Mouse (Mus musculus) gastrocnemius, adult 2 months (tissue): Measurements from ENCODE around the gene Ptprc. TPM values are rescaled to one million over a fixed set of nuclear protein-coding genes. Genes with fewer than 3 reads are reported as not detected.
A peak's percentile ranks its signal among the peaks of the same experiment; 100 is the strongest.

ENCODE experiments used
- DNase-seq: peaks from one replicate; pipeline ENCODE4 v3.0.0; 2022
- H3K27ac ChIP-seq: fragments of 200-600 bp; 2 replicates; pipeline ENCODE4 v1.8.1; 2022; ENCODE audit warnings: mild to moderate bottlenecking
- H3K4me3 ChIP-seq: fragments of 200-600 bp; 2 replicates; pipeline ENCODE4 v1.8.1; 2022; ENCODE audit warnings: mild to moderate bottlenecking, moderate library complexity
- CTCF ChIP-seq: fragments of 200-600 bp; IDR thresholded peaks from 2 replicates; pipeline ENCODE4 v1.8.1; 2022; ENCODE audit warnings: antibody characterized with exemption, mild to moderate bottlenecking, moderate library complexity
- intact Hi-C: fragments of 180-260 bp; cut with DNase I; formaldehyde crosslinking; loops from one replicate; pipeline ENCODE4 v1.15.1; 2025
- long read RNA-seq, 2 experiments: library from polyadenylated mRNA; stranded (forward); transcript quantifications; one replicate each; pipeline ENCODE4 v2.0.0; 2021
- total RNA-seq, 2 experiments: library from RNA; stranded (reverse); gene quantifications; 2 replicates each; pipeline ENCODE4 v1.2.3; 2021

Ptprc gene
- 1 to 10 TPM in 1 of 2 experiments, under 1 TPM in 1; 0.97 to 1.4 TPM for total RNA-seq
- long read RNA-seq, experiment 1, full-length matches to known transcripts = 1 of 1 reads
- long read RNA-seq, experiment 1, partial matches to known transcripts = 0 of 1 reads
- long read RNA-seq, experiment 1, other reads (novel, unspliced or antisense) = 0 of 1 reads
- long read RNA-seq, experiment 2, partial matches to known transcripts = 1 of 2 reads
- long read RNA-seq, experiment 2, other reads (novel, unspliced or antisense) = 1 of 2 reads

DNA sequence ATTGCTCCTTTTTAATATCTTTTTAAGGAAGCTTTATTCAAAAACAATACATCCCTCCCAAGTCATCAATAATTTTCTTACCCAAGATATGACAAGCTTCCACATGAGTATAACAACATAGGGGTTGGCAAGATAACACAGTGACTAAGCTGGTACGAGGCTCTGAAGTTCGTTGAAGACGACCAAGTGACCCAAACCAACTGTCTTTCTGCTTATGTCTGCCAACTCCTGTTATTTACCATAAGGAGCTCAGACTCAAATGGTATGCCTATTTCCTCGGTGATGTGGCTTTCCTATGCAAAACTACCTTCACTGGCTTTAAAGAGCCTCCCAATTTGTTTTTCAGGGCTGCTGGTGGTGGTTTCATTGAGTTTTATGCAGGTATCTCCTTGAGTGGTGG lies at the start of gene Ptprc:
Gene Ptprc, minus strand, starts transcription at position 215 of the 400 bp plus-strand sequence.
- peak within 1 kb of the TSS; percentile 13 for H3K4me3 ChIP-seq
- DNase-seq = no peak
- no peak within 1 kb of the TSS for H3K27ac ChIP-seq
- TF ChIP-seq CTCF = no peak
- intact Hi-C loops = no loop called here

DNA sequence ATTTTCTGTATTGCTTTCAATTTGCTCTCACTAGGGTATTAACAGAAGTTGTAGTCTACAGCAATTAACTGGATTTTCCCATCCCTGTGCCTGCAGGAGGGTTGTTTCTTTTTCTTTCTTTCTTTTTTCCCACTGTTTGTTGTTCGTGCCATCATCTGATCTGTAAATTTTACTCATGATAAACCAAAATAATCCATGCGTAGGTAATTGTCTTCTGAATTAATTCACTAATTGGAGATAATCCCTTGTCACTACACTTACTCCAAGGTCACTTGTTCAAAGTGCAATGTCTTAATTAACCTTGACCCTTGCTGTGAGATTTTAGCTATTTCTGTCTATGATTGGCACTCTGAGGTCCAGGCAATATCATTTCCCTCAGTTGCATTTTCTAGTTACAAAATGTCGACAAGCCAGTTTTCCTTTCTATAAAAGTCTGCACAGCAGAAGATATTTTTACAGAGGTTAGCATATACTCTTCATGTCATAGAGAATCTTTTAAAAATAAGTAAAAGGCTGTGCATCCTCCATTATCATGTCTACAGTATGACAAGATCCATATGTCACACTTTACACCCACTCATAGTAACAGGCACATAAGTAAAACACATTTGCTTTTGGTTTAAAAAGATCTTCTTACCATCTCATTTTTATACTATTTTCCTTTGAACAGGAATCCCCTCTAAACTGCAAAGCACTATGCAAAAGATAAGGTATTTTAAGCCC lies 39.4 kb upstream of the Ptprc start:
- TF ChIP-seq CTCF = no peak
- intact Hi-C loops = no loop called here
- DNase-seq = no peak
- Histone ChIP-seq H3K4me3 (no peak overlapping the region), H3K27ac (no peak overlapping the region)

DNA sequence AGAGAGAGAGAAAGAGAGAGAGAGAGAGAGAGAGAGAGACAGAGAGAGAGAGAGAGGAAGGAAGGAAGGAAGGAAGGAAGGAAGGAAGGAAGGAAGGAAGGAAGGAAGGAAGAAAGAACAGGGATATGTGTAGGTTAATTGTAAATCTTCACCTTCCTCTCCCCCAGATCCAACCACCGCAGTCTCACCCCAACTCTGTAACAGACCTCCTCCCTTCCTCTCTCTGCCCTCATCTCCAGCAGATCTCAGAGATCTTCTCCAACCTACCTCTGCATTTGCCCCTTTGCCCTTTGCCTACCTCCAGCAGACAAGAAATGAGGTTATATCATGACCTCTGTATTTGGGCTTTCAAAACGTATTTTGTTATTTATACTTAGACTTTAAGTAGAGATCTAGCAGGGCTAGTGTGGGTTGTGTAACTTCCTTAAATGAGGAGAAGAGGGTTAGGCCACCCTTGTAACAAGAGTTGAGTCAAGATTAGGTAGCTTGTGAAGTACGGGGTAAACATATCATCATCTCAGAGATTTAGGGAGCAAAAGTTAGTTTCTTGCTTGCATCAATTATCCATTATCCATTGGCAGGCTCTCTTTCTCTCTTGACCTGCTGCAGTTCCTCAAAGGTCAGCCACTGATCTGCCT lies 35.0 kb upstream of the Ptprc start:
- intact Hi-C loops = no loop called here
- DNase-seq = no peak
- H3K4me3 ChIP-seq = no peak overlapping the region
- H3K27ac ChIP-seq = no peak overlapping the region
- TF ChIP-seq CTCF = no peak

DNA sequence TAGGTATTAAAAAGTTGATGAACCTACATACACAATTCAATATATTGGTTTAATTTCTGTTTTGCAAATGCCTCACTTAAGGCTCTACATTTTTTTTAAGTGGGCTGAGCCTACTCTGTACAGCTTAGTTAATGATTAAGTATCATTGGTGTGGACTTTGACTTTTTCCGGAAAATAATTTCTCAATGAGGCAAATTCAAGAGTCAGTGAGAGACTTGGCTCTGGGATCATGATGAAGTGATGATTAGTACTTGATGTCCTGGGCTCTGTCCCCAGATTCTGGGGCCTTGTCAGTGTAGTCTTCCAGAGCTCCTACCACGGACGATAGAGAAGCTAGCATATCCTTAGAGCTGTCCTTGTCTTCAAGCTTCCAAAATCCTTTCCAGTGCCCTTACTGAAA lies 34.2 kb upstream of the Ptprc start:
- no peak for TF ChIP-seq CTCF
- intact Hi-C loops = no loop called here
- no peak for DNase-seq
- Histone ChIP-seq H3K27ac (no peak overlapping the region), H3K4me3 (no peak overlapping the region)

DNA sequence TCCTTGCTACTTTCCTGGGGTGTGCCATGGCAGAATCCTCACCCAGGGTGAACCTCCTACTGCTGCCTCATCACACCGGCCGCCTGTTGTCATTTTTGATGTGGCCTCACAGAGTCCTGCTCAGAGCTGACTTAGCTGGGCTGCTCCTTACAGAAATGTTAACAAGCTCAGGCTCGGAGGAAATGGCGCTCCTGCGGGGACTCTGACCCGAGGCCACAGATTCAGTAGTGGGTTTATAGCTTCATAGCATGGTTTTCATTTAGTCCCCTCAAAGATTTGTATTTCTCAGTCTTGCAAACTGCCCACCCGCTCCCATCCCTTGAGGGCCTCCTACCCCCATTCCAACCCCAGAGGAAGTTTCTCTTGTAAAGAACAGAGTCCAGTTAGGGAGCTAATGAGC lies 30.5 kb upstream of the Ptprc start:
- no peak for TF ChIP-seq CTCF
- Histone ChIP-seq H3K4me3 (no peak overlapping the region), H3K27ac (no peak overlapping the region)
- intact Hi-C loops = no loop called here
- DNase-seq = no peak

DNA sequence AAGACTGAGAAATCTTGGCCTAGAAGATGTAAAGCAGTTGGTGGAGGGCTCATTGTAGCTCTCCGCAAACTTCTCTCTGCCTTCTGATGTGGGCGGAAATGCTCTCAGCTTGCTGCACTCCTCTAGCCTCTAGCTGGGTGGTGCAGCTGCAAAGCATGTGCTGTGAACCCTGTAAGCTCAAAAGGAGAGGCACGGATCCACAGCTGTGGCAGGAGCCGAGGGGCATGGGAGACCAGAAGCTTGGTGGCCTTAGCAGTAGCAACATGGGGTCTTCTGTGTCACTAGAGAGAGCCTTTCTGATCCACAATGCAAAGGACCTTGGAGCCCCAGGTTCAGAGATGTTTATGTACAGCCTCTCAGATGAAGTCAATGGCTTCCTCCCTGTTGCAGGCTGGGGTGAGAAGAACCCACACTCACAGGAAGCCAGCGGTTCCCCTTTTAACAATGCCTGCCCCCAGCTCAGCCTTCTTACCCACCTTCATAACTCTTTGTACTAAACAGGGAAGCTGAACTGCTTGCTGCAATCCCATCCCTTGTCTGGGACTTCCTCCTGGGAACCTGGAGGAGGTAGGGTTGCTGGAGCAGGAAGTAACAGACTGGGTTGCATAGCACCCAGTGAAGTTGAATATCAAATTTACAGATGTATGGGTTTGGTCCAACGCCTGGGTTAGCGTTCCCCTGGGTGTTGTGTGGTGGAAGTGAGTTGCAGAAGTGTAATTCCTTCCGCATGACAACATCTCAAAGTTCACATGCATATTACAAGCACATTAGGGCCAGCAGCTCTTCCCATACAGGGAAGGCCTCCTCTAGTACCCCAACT lies 16.4 kb upstream of the Ptprc start:
- Histone ChIP-seq H3K27ac (no peak overlapping the region; the same call in 1 of the 2 replicates), H3K4me3 (no peak overlapping the region)
- no peak for TF ChIP-seq CTCF
- DNase-seq = peak; percentile 13
- intact Hi-C loops = no loop called here

DNA sequence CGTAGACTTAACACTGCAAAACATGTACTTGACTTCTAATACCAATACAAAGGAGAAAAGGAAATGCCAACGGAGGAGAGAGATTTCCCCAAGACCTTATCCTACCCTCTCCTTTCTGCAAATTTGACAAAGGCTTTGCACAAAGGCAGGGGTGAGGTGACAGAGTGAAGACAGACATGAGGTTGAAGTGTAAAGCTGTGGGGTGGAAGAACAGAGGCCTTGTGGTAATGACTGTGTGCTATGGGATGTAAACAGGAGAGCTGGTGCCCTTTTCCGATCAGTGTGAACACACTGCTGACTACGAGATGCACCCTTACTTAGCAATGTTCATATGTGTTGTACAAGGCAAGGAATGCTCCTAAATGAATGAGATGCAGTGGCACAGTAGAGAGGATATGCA lies 12.6 kb upstream of the Ptprc start:
- no peak for DNase-seq
- intact Hi-C loops = no loop called here
- no peak overlapping the region for H3K27ac ChIP-seq
- TF ChIP-seq CTCF = no peak
- no peak overlapping the region for H3K4me3 ChIP-seq

DNA sequence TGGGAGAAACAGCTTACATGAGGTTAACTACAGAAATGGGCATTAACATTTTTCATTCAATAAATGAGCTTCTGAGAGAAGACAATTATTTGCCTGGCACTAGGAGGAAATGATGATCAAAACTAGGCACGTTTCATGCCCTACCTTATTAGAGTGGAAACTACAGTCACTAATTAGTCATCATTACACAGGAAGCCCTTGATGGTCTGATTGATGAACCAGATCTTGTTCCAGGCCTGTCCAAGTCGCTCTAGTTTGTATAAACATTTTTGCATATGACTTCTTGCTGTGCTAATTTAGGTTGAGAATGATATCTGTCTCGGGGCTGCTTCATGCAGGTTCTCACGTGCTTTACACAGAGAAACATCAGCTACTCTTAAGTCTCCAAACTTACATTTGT lies 10.4 kb upstream of the Ptprc start:
- no peak for TF ChIP-seq CTCF
- intact Hi-C loops = no loop called here
- Histone ChIP-seq H3K4me3 (no peak overlapping the region), H3K27ac (no peak overlapping the region)
- DNase-seq = no peak

DNA sequence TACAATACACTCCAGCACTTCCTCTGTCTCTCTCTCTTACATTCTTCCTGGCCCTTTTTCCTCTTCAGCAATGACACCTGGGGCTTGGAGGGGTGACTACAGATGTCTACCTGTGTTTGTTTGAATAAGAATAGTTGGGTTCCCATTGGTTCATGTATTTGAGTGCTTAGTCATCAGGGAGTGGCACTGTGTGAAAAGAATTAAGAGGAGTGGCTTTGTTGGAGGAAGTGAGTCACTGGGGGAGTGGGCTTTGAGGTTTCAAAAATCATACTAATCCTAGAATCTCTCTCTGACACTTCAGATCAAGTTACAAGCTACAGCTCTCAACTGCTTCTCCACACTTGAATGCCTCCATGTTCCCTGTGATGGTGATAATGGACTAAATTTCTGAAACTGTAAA lies 4.6 kb upstream of the Ptprc start:
- DNase-seq = no peak
- Histone ChIP-seq H3K4me3 (no peak overlapping the region), H3K27ac (no peak overlapping the region)
- no peak for TF ChIP-seq CTCF
- intact Hi-C loops = no loop called here

DNA sequence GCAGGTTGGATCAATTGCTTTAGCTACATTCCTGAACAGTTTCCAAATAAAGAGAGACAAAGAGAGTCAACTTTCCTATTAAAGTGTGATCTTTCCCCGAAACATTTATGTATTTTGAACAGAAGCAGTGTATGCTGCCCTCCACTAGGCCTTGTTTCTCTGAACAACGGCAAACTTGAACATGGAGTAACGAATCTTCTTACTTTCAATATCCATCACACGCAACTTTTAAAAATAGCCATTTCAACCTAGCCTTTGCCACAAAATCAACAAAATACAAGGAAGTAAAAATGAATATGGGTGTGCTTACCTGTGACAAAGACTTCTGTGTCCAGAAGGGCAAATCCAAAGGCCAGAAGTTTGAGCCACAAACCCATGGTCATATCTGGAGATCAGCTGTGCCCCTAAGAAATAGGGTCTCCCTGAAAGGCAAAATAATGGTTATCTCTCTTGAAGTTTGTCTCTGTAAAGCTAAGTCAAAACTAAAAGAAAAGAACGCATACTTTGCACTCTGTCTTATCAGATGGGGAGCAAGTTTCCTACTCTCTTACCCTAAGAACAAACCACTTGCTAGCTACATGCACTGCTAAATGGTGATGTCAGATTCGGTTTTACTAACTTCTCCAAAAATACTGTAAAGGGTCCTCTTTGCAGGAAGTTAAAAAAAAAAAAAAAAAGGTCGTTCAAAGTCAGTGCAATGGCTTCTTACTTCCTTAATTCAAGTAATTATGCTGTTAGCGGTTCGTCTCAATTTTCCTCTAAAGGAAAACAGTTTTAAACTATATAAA lies 609 bp downstream of the Ptprc start:
- TF ChIP-seq CTCF = no peak
- no peak for DNase-seq
- intact Hi-C loops = no loop called here
- peak overlapping the region; percentile 13 for H3K4me3 ChIP-seq
- no peak overlapping the region for H3K27ac ChIP-seq

DNA sequence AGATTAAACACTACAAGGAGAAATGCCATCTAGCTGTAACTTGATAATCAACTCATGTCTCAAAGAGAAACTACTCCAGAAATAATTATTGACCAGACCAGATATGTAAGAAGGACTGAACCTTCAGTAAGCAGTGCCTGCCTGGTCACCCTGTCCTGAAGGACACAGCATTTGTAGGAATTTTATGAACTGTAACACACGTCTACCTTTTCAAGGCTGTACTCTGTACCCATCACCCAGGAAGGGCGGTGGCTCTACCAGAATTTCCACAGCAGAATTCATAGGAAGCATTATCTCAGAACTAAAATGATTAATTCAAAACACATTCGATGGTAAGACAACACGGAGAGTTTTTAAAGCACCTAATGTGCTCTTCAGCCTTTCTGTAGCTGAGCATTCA lies 1.4 kb downstream of the Ptprc start:
- Histone ChIP-seq H3K4me3 (peak overlapping the region; percentile 13), H3K27ac (no peak overlapping the region)
- intact Hi-C loops = no loop called here
- TF ChIP-seq CTCF = no peak
- no peak for DNase-seq

DNA sequence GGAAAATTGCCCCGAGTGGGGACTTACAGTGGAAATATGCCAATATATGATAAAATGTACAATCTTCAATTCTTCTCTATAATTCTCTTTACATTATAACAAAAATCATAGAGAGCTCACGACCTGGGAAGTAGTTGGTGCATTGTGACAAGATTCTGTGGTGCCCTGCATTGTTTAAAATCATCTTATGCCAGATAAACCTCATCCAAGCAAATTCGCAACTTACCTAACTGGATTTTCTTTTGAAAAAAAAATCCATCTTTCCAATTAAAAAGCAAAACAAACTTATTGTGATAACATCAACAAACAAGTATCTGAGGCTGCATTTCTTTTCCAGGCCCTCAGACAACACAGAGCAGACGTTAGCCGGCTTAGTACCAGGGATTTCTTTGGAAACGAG lies 1.8 kb downstream of the Ptprc start:
- intact Hi-C loops = no loop called here
- TF ChIP-seq CTCF = no peak
- peak overlapping the region; percentile 13 for H3K4me3 ChIP-seq
- DNase-seq = no peak
- H3K27ac ChIP-seq = no peak overlapping the region
